Mouse (Mus musculus) spleen, adult 2 months (tissue): Measurements from ENCODE around the gene Pdia2. TPM values are rescaled to one million over a fixed set of nuclear protein-coding genes. Genes with fewer than 3 reads are reported as not detected.

ENCODE experiments used
- DNase-seq, 2 experiments: peaks; one replicate each; pipeline versions ENCODE4 v3.0.0 to v3.0.0-alpha.2; 2012 to 2021; ENCODE audit warnings: low spot score in 2 of 2, low read depth in 1 of 2
- H3K27ac ChIP-seq: fragments of 200-500 bp; 2 replicates; pipeline ENCODE4 v1.5.1; 2012; ENCODE audit warnings: low read length, inconsistent platforms; ENCODE audit not compliant: insufficient read depth
- H3K27me3 ChIP-seq: fragments of 200-500 bp; 2 replicates; pipeline ENCODE4 v1.6.1; 2012; ENCODE audit warnings: mild to moderate bottlenecking, moderate library complexity, low read length, inconsistent platforms; ENCODE audit not compliant: control insufficient read depth, insufficient read depth
- H3K36me3 ChIP-seq: fragments of 200-500 bp; 2 replicates; pipeline ENCODE4 v1.6.1; 2012; ENCODE audit warnings: mild to moderate bottlenecking, low read length, inconsistent platforms; ENCODE audit not compliant: control insufficient read depth, insufficient read depth
- H3K4me1 ChIP-seq: fragments of 200-500 bp; 2 replicates; pipeline ENCODE4 v1.6.1; 2011; ENCODE audit warnings: inconsistent platforms; ENCODE audit not compliant: control insufficient read depth, insufficient read depth, insufficient read length
- H3K4me3 ChIP-seq: fragments of 200-500 bp; 2 replicates; pipeline ENCODE4 v1.5.1; 2011; ENCODE audit warnings: mild to moderate bottlenecking, inconsistent platforms; ENCODE audit not compliant: insufficient read depth, insufficient read length; ENCODE audit errors: extremely low read depth
- CTCF ChIP-seq: fragments of 200-500 bp; IDR thresholded peaks from 2 replicates; pipeline ENCODE4 v1.5.1; 2011; ENCODE audit warnings: mild to moderate bottlenecking, inconsistent platforms; ENCODE audit not compliant: insufficient read depth, insufficient read length, insufficient replicate concordance; ENCODE audit errors: extremely low read depth
- POLR2A ChIP-seq: fragments of 200-500 bp; IDR thresholded peaks from 2 replicates; pipeline ENCODE4 v1.6.1; 2011; ENCODE audit warnings: low read depth, low read length, inconsistent platforms
- WGBS: fragments of 180-500 bp; shearing (Covaris S2); methylation state at CpG from one replicate; pipeline ENCODE4 v1.1.7; 2018; 5-methylcytosine and 5-hydroxymethylcytosine counted together
- polyA plus RNA-seq: library from polyadenylated mRNA; depleted of rRNA; stranded (reverse); fragments of >200 nt; gene quantifications from 2 replicates; pipeline ENCODE4 v1.2.3, GENCODE M21; 2012; rRNA removed

Pdia2 gene
- 47.8 and 49.0 TPM in 2 replicates for polyA plus RNA-seq

DNA sequence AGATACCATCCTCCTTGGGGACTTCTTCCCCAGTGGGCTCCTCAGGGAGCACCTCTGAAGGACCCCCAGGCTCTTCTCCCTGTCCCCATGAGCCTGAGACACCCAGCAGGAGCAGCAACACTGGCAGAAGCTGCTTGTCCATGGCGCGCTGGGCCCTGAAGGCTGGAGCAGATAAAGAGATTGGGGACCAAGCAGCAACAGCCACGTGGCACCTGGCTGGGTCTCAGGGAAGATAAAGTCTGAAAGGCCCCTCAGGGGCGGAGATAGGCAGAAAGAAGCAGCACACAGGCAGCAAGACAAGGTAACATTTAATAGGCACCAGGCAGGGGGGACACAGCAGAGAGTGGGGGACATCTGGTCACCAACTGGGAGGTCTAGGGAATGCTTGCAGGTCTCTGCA lies at the start of gene Pdia2:
Gene Pdia2, minus strand, starts transcription at position 196 of the 400 bp plus-strand sequence.
- H3K27ac ChIP-seq: no peak within 1 kb of the TSS
- peaks cover 12% of the 10 kb centered on the region for H3K36me3 ChIP-seq
- peaks cover 11% of the 10 kb centered on the region; the same call in 1 of the 2 replicates for H3K27me3 ChIP-seq
- no peak for DNase-seq
- WGBS: 66% methylated on average over 4 of the region's 4 CpGs
- peaks cover 4% of the 10 kb centered on the region; the same call in 1 of the 2 replicates for H3K4me1 ChIP-seq
- no peak for TF ChIP-seq CTCF
- no peak within 1 kb of the TSS for H3K4me3 ChIP-seq

DNA sequence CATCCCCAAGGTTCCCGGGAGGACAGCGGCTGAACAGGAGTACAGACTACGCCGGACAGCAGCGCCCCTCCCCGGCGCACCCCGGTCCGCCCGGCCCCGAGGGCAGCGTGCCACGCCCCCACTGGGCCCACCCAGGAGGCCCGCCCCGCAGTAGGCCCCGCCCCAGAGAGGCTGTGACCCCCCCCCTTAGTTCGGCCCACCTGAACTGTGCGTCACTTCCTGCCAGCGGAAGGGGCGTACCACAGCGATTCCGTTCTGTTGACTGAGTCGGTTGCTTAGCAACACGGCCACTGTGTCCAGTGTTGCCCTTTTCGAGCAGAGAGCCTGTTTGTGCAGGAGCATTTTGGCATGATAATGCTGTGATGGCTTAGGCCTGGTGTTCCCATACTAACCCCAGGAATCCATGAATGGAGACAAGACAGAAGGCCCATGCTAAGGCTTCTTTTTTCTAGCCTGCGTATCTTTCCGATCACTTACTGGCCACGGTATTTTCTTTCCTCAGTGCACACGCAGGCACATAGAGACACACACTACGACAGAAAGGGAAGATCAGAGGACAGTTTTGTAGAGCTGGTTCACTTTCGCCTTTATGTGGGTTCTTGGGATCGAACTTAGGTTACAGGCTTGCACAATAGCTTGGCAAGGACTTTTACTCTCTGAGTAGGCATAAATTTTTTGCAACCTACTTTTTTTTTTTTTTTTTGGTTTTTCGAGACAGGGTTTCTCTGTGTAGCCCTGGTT lies 45.4 kb upstream of the Pdia2 start, which contains the start of gene Fam234a:
Gene Fam234a, minus strand, starts transcription at position 142 of the 741 bp plus-strand sequence.
- DNase-seq: peak; percentile 89 to 90
- Histone ChIP-seq H3K4me3 (peak within 1 kb of the TSS; percentile 68), H3K4me1 (peaks cover 5% of the 10 kb centered on the region; the same call in 1 of the 2 replicates), H3K36me3 (no peaks in the 10 kb centered on the region), H3K27me3 (no peaks in the 10 kb centered on the region), H3K27ac (peak within 1 kb of the TSS; percentile 51)
- no peak for TF ChIP-seq POLR2A
- TF ChIP-seq CTCF: no peak
- 6% methylated on average over 33 of the region's 33 CpGs for WGBS

DNA sequence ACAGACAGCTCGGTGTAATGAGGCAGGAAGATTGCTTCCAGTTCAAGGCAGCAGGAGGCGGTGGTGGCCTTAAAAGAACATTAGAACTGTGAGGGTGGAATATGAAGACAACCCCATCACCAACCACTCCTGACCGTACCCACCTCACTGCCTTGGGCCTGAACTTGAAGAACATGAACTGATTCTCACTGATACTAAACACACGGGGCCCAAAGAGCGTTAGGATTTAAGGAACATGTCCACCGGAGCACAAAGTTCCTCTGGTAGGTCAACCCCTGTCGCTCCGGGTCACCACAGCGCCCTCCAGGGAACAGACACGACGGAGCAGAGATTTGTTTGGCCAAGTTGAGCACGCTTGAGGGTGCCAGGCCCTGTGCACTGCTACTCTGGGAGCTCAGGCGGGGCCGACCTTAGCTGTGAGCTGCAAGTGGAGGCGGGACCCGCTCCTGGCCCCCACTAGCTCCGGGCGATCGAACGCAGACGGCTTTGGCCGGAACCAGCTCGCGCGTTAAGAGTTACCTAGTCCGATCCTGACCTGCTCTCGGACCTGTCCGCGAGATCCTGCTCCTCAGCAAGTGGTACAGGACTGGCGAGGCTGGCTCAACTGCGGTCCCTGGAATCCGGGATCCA lies 44.7 kb upstream of the Pdia2 start:
- WGBS: under 1% methylated on average over 32 of the region's 32 CpGs
- no peaks in the 10 kb centered on the region for H3K36me3 ChIP-seq
- H3K27ac ChIP-seq: peak overlapping the region; percentile 51
- H3K4me3 ChIP-seq: peak overlapping the region; percentile 68
- peaks cover 5% of the 10 kb centered on the region; the same call in 1 of the 2 replicates for H3K4me1 ChIP-seq
- no peaks in the 10 kb centered on the region for H3K27me3 ChIP-seq
- DNase-seq: peak; percentile 51 to 60
- TF ChIP-seq POLR2A (no peak), CTCF (0 out of 2 replicates have a peak, but pooled peaks have one; percentile 21)

DNA sequence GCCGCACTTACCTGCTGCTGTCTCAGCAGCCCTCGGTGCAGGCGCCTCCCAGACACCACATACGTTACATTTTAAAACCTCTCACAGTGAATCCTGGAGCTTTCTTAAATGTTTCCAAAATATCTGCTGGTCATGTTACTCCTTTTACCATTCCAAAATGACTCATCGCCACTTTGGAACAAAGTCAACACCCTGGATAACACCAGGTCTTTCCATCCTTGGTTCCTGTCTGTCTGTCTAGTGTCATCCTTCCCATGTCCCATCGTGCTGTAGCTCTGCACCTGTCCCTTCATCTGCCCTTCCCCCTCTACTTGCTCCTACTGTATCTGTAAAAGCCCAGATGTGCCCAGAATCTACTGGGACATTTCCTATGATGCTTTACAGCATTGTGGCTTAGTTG lies 42.1 kb upstream of the Pdia2 start:
- H3K27ac ChIP-seq: no peak overlapping the region
- no peaks in the 10 kb centered on the region for H3K36me3 ChIP-seq
- no peak for DNase-seq

DNA sequence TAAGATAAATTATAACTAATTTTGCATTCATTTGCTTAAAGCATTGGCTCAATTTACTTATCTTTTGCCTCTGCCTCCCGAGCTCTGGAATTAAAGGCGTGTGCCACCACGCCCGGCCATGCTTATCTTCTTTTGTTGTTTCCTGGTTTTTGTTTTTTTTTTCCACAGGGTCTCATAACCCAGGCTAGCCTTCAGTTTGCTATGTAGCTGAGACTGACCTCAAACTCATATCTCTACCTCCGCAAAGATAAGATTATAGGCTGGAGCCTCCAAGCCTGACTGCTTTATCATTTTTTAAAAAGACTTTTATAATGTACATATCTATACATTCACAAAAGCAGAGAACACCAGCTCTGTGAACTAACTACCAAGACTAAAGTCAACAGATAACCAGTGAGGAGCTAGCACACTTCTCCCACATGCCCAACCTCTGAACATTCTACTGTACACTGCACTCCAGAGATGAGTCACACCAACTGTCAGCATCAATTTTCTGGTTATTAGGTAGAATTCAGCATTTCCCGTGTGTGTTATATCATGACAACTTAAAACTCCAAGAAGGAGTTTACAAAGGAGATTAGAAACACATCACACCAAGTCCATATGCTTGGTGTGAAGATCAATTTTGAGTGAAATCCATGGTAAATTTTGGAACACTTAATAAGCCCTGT lies 41.4 kb upstream of the Pdia2 start:
- Histone ChIP-seq H3K27me3 (no peaks in the 10 kb centered on the region), H3K36me3 (no peaks in the 10 kb centered on the region), H3K27ac (no peak overlapping the region), H3K4me3 (no peak overlapping the region), H3K4me1 (peaks cover 5% of the 10 kb centered on the region; the same call in 1 of the 2 replicates)
- TF ChIP-seq CTCF: no peak
- TF ChIP-seq POLR2A: no peak
- no peak for DNase-seq
- WGBS: 77% methylated on average over 6 of the region's 6 CpGs

More for the DNA sequence above, 42.1 kb upstream of the Pdia2 start:
- TF ChIP-seq CTCF (no peak), POLR2A (no peak)
- WGBS: 87% methylated on average over 6 of the region's 6 CpGs
- Histone ChIP-seq H3K27me3 (no peaks in the 10 kb centered on the region), H3K4me1 (peaks cover 5% of the 10 kb centered on the region; the same call in 1 of the 2 replicates), H3K4me3 (no peak overlapping the region)

DNA sequence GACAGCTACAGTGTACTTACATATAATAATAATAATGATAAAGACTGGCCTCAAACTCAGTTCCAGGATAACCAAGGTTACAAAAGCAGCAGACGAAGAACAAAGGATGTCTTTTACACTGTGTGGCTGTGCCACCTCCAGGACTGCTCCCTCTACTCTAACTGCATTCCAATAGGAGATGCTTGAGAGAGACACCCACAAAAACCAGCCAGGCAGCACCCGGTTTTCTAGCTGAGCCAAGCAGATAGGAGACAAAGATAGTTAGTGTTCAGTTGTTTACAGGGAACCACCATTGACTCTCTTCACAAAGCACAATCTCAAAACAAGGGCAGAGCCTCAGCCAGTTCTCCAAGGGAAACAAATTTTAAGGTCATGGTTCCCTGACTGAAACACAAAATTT lies 40.7 kb upstream of the Pdia2 start:
- H3K36me3 ChIP-seq: no peaks in the 10 kb centered on the region
- H3K27me3 ChIP-seq: no peaks in the 10 kb centered on the region
- H3K4me1 ChIP-seq: peaks cover 5% of the 10 kb centered on the region; the same call in 1 of the 2 replicates
- H3K27ac ChIP-seq: no peak overlapping the region
- DNase-seq: no peak
- TF ChIP-seq CTCF (no peak), POLR2A (no peak)
- no peak overlapping the region for H3K4me3 ChIP-seq
- 70% methylated on average over 2 of the region's 2 CpGs for WGBS

DNA sequence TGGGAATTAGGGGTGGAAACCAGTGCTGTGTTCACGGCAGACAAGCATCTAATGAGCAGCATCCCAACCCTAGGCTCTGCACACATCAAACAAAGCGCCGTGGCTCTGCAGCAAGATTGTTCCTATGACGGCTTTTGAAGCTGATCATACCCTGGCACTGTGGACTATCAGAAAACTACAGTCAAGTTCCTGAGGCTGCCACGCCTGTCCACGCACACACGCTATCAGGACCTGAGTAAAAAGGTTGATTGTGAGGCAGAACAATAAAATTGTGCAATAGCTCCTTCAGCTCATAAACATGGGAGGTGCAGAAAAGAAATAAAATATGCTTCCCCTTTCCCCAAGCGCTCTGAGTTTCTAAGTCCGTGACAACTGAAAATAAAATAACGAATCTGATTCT lies 38.8 kb upstream of the Pdia2 start:
- no peaks in the 10 kb centered on the region for H3K36me3 ChIP-seq

More for the DNA sequence above, 38.8 kb upstream of the Pdia2 start:
- Histone ChIP-seq H3K27ac (no peak overlapping the region), H3K4me1 (no peaks in the 10 kb centered on the region; the same call in 1 of the 2 replicates), H3K27me3 (no peaks in the 10 kb centered on the region), H3K4me3 (no peak overlapping the region)
- no peak for DNase-seq
- TF ChIP-seq POLR2A: no peak
- TF ChIP-seq CTCF: no peak
- WGBS: 49% methylated on average over 10 of the region's 10 CpGs
